Mouse (Mus musculus): ENCODE results near the gene Cers3. TPM values are rescaled to one million over a fixed set of nuclear protein-coding genes. Genes with fewer than 3 reads are reported as not detected.

Cers3 gene
- polyA plus RNA-seq (2017; shearing (Covaris generic)) = not detected

DNA sequence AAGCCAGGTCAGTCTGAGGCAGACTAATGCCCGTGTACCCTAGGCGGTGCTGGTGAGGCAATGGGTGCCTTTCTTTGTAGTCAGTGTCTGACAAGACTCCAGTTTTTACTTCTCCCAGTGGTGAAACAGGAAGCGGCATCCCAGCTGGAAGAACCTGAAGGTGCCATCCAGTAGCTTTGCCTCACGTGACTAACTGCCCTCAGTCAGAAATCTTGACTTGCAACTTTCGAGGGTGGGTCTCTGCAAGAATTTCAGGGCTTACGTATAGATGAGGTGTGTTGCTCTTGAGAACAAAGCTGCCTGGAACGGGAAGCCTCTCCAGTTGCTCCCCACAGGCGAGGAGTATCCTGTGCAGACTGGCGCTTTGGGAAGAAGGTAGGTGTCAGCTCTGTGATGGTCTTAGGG lies at the start of gene Cers3:
Cers3 (plus strand) TSS at position 128 of the 405 bp plus-strand sequence.

DNA sequence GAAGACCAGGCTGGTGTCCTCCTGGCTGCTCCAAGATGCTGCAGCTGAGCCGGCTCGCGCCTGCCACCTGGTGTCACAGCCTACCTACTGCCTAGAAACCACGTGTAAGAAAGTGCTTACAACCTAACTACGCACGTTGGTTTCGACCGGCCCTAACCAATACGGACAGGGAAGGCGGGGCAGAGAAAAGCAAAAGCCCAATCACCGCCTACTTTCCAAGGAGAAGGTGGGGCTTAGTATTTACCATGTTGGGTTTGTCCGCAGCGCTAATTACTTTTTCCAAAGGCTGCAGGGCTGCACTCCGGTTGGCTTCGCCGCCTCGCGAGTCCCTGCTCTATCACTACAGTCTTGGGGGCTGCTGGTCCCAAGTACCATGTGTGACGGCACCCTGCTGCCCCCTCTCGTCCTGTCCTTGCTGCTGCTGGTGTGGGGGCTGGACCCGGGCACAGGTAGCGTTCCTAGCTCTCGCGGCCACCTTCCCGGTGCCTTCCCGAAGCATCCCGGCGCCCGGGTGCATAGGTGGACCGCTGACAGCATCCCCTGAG lies 96.2 kb downstream of the Cers3 start, which contains the start of gene Adamts17:
Adamts17 (plus strand) TSS at position 273 of the 545 bp plus-strand sequence.

Other genes starting within 250 kb of the Cers3 start
- 1 to 10 TPM; 6.5 to 8.9 TPM for gene Asb7, start 53.9 kb upstream of the Cers3 start, polyA plus RNA-seq (2017; shearing (Covaris generic))
- gene Lins1, start 53.6 kb upstream of the Cers3 start, polyA plus RNA-seq (2017; shearing (Covaris generic)) = 10 to 100 TPM in 1 of 2 experiments, 1 to 10 TPM in 1; 8.6 to 10.7 TPM
- under 1 TPM in 1 of 2 experiments, not detected in 1; 0.80 TPM for gene Adamts17, start 96.2 kb downstream of the Cers3 start, polyA plus RNA-seq (2017; shearing (Covaris generic))

Measured in activated CD4-positive, CD25-positive, alpha-beta regulatory T cell (primary cell).